Mouse (Mus musculus): ENCODE data around the gene Adamts4.
"Not testable (repeated sequence)": the region's sequence is repeated elsewhere in the genome, so short reads cannot be mapped to it uniquely, and the experiment has no call there.

Adamts4 gene

DNA sequence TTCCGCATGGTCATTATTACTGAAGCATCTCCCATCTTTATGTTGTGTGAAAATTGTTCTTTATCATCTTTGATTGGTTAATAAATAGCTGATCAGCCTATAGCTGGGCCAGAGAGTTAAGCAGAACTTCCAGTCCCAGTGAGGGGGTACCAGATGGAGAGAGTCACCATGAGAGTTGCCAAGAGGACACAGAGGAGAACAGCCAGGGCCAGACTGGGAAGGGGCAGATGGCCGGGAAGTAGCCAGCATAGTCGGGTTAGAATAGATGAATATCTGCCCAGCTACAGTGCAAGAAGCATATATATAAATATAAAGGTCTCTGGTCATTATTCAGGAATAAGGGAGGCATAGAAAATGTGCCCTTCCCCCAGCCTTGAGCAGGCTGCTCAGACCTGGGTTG lies 48.0 kb downstream of the Adamts4 start:
- DNase-seq (ENCODE audit: low read depth in 1 of 2, low spot score in 2 of 2): no peak

DNA sequence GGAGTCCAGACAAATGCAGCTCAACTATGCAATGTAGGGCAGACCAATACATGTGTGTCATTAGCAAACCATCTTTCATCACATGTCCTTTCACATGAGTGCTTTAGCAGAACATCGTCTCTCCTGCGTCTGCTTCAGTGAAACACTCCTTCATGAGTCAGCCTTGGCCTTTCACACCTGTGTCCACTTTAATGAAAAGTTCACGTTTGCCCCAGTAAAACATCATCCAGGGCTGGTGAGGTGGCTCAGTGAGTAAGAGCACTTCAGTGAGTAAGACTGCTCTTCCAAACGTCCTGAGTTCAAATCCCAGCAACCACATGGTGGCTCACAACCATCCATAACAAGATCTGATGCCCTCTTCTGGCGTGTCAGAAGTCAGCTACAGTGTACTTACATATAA lies 55.9 kb downstream of the Adamts4 start:
- DNase-seq (ENCODE audit: low read depth in 1 of 2, low spot score in 2 of 2): not testable (repeated sequence)

DNA sequence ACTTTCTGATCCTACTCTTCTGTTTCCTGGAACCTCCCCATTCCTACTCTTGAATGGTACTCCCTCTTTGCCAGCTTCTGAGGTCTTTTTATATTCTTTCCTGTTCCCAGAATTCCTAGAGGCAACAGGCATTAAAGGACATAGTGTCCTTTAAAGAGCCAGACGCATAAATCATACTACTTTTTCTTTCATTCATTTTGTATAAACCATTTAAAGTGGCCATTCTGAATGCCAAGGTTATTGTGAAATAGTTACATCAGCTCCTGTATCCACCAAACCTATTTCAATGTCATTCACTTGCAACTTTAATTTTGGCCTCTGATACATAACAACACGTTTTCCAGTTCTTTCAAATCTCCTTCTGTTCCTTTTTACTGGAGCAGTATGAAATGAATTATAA lies 59.1 kb downstream of the Adamts4 start:
- DNase-seq (ENCODE audit: low read depth in 1 of 2, low spot score in 2 of 2): no peak

All from monocyte, adult 2 months (primary cell).